ENCODE assay signal across 29 mouse cellular contexts in genomic region chr4:57235741-57236140, GRCm38 (mm10).
DNase-seq lines count a peak whose midpoint lies in the region; ATAC-seq and TF ChIP-seq lines count a peak whose summit lies in the region.
"Had no signal": no experiment of that assay in that cellular context is flagged by ENCODE, and none has a peak within 500 bp of the region (broad histone marks: within the 10 kb centered on the region; RNA-seq: fewer than 3 reads in every experiment).

No protein-coding gene starts in this region.

- WGBS in heart, embryonic 12.5 days = 82% methylated on average over 4 of the region's 4 CpGs
- 84% methylated on average over 4 of the region's 4 CpGs for WGBS in heart, embryonic 11.5 days (ENCODE audit: insufficient replicate concordance)
- 91% methylated on average over 4 of the region's 4 CpGs for WGBS in heart, embryonic 15.5 days
- 85% methylated on average over 4 of the region's 4 CpGs for WGBS in intestine, postnatal 0 days
- 80% methylated on average over 4 of the region's 4 CpGs for WGBS in intestine, embryonic 15.5 days

- no peak for DNase-seq in heart, postnatal 14 days
- no peak for DNase-seq in left cerebral cortex, postnatal 4 days
- DNase-seq in kidney, adult 9 months = no peak
- DNase-seq: adrenal gland, adult 8-10 months; adrenal gland, postnatal 25 days; cerebellum, adult 11-12 months; cerebellum, adult 8-10 months; cerebellum, postnatal 36 days; embryo, embryonic 11 days; gastrocnemius, postnatal 10 days; gastrocnemius, postnatal 36 days; kidney, adult 11 months; kidney, adult 8-10 months had no signal

- H3K27ac ChIP-seq in heart, embryonic 12.5 days (ENCODE audit: poor library complexity, severe bottlenecking) = 0 out of 2 replicates have a peak overlapping the region, but pooled peaks have one; percentile 77
- H3K27ac ChIP-seq in heart, embryonic 11.5 days (ENCODE audit: low read depth, low read length) = no peak overlapping the region
- H3K27ac ChIP-seq in heart, embryonic 15.5 days = peak overlapping the region; percentile 81
- peak overlapping the region; percentile 50 for H3K27ac ChIP-seq in intestine, postnatal 0 days (ENCODE audit: low read depth, low read length)
- no peak overlapping the region for H3K27ac ChIP-seq in intestine, embryonic 15.5 days
- H3K27ac ChIP-seq: embryonic facial prominence, embryonic 10.5 days; embryonic facial prominence, embryonic 13.5 days; forebrain, embryonic 10.5 days; forebrain, embryonic 13.5 days; hindbrain, embryonic 14.5 days; hindbrain, postnatal 0 days had no signal

- no peaks in the 10 kb centered on the region for H3K27me3 ChIP-seq in heart, embryonic 12.5 days (replicated peaks)
- H3K27me3 ChIP-seq in heart, embryonic 11.5 days (ENCODE audit: control insufficient read depth, insufficient read depth, low read length) = no peaks in the 10 kb centered on the region
- no peaks in the 10 kb centered on the region for H3K27me3 ChIP-seq in heart, embryonic 15.5 days
- no peaks in the 10 kb centered on the region for H3K27me3 ChIP-seq in intestine, postnatal 0 days (replicated peaks; ENCODE audit: control insufficient read depth, insufficient read depth, low read length)
- no peaks in the 10 kb centered on the region for H3K27me3 ChIP-seq in intestine, embryonic 15.5 days (replicated peaks)
- H3K27me3 ChIP-seq: embryonic facial prominence, embryonic 13.5 days; forebrain, embryonic 13.5 days; Patski had no signal

- no peak for ATAC-seq in heart, embryonic 12.5 days (ENCODE audit: insufficient number of reproducible peaks, low FRiP score)
- no peak for ATAC-seq in heart, embryonic 11.5 days (replicated peaks; ENCODE audit: insufficient number of reproducible peaks, low FRiP score, low TSS enrichment)
- no peak for ATAC-seq in heart, embryonic 15.5 days (replicated peaks; ENCODE audit: insufficient number of reproducible peaks, insufficient read depth, low FRiP score, low read depth)
- ATAC-seq in intestine, postnatal 0 days = no peak
- no peak for ATAC-seq in intestine, embryonic 15.5 days
- ATAC-seq: activated CD4-positive, CD25-positive, alpha-beta regulatory T cell, adult 4 months; forebrain, embryonic 13.5 days; forebrain, embryonic 16.5 days; hindbrain, postnatal 0 days; inflammation-experienced regulatory T-cells, adult 6 months; Patski had no signal

- H3K9me3 ChIP-seq in heart, embryonic 12.5 days (replicated peaks) = no peaks in the 10 kb centered on the region
- H3K9me3 ChIP-seq in heart, embryonic 11.5 days (replicated peaks; ENCODE audit: control insufficient read depth, low read length) = no peaks in the 10 kb centered on the region
- H3K9me3 ChIP-seq in heart, embryonic 15.5 days (replicated peaks) = no peaks in the 10 kb centered on the region
- no peaks in the 10 kb centered on the region for H3K9me3 ChIP-seq in intestine, postnatal 0 days (ENCODE audit: control insufficient read depth)
- H3K9me3 ChIP-seq in intestine, embryonic 15.5 days = no peaks in the 10 kb centered on the region
- H3K9me3 ChIP-seq: embryonic facial prominence, embryonic 10.5 days; embryonic facial prominence, embryonic 13.5 days; forebrain, embryonic 10.5 days; forebrain, embryonic 13.5 days had no signal

- H3K4me1 ChIP-seq in heart, embryonic 12.5 days (replicated peaks) = peaks cover 38% of the 10 kb centered on the region
- peaks cover 14% of the 10 kb centered on the region for H3K4me1 ChIP-seq in heart, embryonic 11.5 days (ENCODE audit: control insufficient read depth, insufficient read depth, low read length)
- peaks cover 34% of the 10 kb centered on the region for H3K4me1 ChIP-seq in heart, embryonic 15.5 days (replicated peaks)
- H3K4me1 ChIP-seq in intestine, postnatal 0 days (replicated peaks; ENCODE audit: control insufficient read depth, insufficient read depth, low read length) = peaks cover 3% of the 10 kb centered on the region
- H3K4me1 ChIP-seq in intestine, embryonic 15.5 days (replicated peaks) = peaks cover 11% of the 10 kb centered on the region

- no peak overlapping the region for H3K9ac ChIP-seq in heart, embryonic 12.5 days
- H3K9ac ChIP-seq in heart, embryonic 11.5 days (ENCODE audit: low read depth, low read length) = no peak overlapping the region
- no peak overlapping the region for H3K9ac ChIP-seq in heart, embryonic 15.5 days
- H3K9ac ChIP-seq in intestine, postnatal 0 days (ENCODE audit: low read depth, low read length) = no peak overlapping the region
- no peak overlapping the region for H3K9ac ChIP-seq in intestine, embryonic 15.5 days
- H3K9ac ChIP-seq: embryonic facial prominence, embryonic 13.5 days; forebrain, embryonic 13.5 days; hindbrain, embryonic 14.5 days had no signal

- no peak overlapping the region for H3K4me3 ChIP-seq in heart, embryonic 12.5 days
- H3K4me3 ChIP-seq in heart, embryonic 11.5 days (ENCODE audit: low read depth, low read length) = no peak overlapping the region
- H3K4me3 ChIP-seq in heart, embryonic 15.5 days = no peak overlapping the region
- no peak overlapping the region for H3K4me3 ChIP-seq in intestine, postnatal 0 days (ENCODE audit: low read depth, low read length)
- H3K4me3 ChIP-seq in intestine, embryonic 15.5 days (replicated peaks) = no peak overlapping the region
- H3K4me3 ChIP-seq: embryonic facial prominence, embryonic 10.5 days; embryonic facial prominence, embryonic 13.5 days; forebrain, embryonic 10.5 days; forebrain, embryonic 13.5 days had no signal

- TF ChIP-seq CTCF in intestine, postnatal 0 days (IDR thresholded peaks at IDR 0.05; ENCODE audit: low read depth) = no peak

- H3K4me2 ChIP-seq in heart, embryonic 12.5 days = no peak overlapping the region
- no peak overlapping the region for H3K4me2 ChIP-seq in heart, embryonic 11.5 days
- no peak overlapping the region for H3K4me2 ChIP-seq in heart, embryonic 15.5 days
- H3K4me2 ChIP-seq in intestine, postnatal 0 days (replicated peaks; ENCODE audit: low read depth) = no peak overlapping the region
- no peak overlapping the region for H3K4me2 ChIP-seq in intestine, embryonic 15.5 days (replicated peaks)
- H3K4me2 ChIP-seq: embryonic facial prominence, embryonic 13.5 days; forebrain, embryonic 13.5 days; hindbrain, embryonic 14.5 days had no signal

- peaks cover 7% of the 10 kb centered on the region; the same call in 1 of the 2 replicates for H3K36me3 ChIP-seq in heart, embryonic 12.5 days
- no peaks in the 10 kb centered on the region for H3K36me3 ChIP-seq in heart, embryonic 11.5 days (ENCODE audit: control insufficient read depth, insufficient read depth, low read length)
- no peaks in the 10 kb centered on the region for H3K36me3 ChIP-seq in heart, embryonic 15.5 days
- peaks cover 26% of the 10 kb centered on the region for H3K36me3 ChIP-seq in intestine, postnatal 0 days (ENCODE audit: control insufficient read depth, insufficient read depth)
- no peaks in the 10 kb centered on the region for H3K36me3 ChIP-seq in intestine, embryonic 15.5 days
- H3K36me3 ChIP-seq: embryonic facial prominence, embryonic 10.5 days; embryonic facial prominence, embryonic 13.5 days; forebrain, embryonic 10.5 days; G1E had no signal

- intact Hi-C loops in heart, postnatal 14 days (cut with DNase I) = no loop called here
- intact Hi-C loops in left cerebral cortex, postnatal 4 days (cut with DNase I) = no loop called here

Comparison
In these comparisons a context has a peak if more than half of its experiments do, and no peak if none do; other contexts are left out.
1. H3K27ac ChIP-seq: peak in heart, embryonic 12.5 days (single experiment), heart, embryonic 15.5 days (single experiment) and intestine, postnatal 0 days (single experiment); none in heart, embryonic 11.5 days (single experiment) and intestine, embryonic 15.5 days (single experiment).